Mouse (Mus musculus) right cerebral cortex, adult 18-20 months (tissue): Measurements from ENCODE around the gene Bola2.
"Not testable (repeated sequence)": the region's sequence is repeated elsewhere in the genome, so short reads cannot be mapped to it uniquely, and the experiment has no call there.

Experiments
- DNase-seq: peaks from one replicate; pipeline ENCODE4 v3.0.0; 2022; ENCODE audit warnings: mixed read lengths

Bola2 gene

DNA sequence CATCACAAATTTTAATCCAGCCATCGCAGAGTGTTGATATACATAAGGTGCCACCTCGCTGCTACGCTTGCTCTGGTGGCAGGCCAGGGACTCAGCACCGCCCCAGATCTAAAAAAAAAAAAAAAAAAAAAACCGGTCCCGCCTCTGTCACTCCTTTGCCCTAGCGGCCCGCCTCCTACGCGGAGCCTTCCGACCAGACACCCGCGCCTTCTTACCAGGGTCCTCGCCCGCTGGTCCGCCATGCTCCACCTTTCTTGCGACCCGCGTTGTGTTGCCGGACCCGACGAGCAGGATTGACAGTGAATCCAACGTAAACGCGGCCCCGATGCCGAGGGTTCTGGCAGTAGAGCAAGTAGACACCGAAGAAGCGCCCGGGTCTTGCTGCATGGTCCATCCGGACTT, at the start of gene Bola2:
Gene Bola2, plus strand, starts transcription at position 192 of the 402 bp plus-strand sequence.
- peak; percentile 65 for DNase-seq

DNA sequence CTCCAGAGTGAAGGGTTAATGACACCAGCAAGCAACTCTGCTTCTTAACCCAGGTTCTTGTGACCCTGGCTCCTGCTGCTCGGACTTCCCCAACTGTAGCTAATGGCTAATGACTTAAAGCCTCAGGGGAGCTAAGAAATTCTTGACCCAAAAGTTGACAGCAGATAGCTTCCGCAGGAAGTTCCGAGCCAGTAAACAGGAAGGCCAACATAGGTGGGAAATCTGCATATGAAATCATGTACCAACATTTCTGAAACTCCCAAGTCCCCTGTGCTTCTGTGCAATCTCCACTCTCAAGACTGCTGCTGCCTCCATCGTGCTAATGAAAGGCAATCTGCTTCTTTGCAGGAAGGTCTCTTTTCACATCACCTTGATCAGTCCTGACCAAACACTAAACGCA, 49.5 kb upstream of the Bola2 start:
- no peak for DNase-seq

DNA sequence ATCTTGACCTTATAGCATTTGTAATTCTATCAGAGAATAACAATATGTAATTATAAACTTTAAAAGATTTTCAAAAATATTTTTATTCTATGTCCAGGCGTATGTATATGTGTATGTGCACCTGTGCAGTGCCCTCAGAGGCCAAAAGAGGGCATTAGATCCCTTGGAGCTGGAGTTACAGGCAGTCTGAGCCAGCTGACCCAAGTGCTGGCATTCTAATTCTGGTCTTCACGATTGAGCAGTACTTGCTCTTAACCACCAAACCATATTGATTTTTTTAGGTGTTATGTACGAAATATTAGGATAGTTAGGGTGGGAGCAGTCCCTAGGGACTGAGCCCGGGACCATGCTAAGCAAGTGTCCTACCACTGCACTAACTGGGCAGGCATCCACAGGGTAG, 46.7 kb upstream of the Bola2 start:
- no peak for DNase-seq

DNA sequence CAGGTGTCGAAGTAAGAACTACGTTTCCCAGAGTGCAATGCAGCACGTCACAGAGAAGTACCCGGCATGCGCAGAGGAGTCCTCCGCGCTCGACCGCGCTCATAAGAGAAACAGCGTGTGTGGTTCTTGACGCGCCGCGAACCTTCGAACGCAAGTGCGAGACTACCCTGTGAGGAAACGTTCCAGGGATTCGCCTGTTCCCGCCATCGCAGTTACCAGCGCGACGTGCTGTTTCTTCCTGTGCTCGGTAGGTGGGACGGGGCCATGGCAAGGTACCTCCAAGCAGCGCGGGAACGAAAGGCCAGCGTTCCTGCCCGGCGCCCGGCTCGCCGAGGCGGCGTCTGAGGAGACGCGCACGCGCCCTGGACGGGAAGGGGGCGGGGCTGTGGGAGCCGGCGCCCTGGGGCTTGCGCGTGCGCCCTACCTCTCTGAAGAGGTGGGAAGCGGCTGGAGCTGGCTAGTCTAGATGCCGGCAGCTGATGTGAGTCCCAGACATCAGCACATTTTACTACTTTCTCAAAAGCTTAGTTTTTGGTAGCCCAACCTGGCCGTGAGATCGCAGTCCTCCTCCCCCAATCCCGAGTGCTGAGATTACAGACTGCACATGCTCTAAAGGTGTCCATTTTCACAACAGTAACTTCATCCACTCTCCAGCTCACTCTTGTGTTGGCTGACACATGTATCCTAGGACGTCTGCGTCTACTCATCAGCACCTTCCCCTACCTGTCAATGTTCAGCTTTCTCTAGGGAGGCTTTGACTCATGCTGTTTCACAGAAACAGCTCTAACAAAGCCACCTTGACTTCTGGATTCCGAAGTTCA, 45.8 kb upstream of the Bola2 start, which contains the start of gene Sgf29:
Gene Sgf29, plus strand, starts transcription at position 79 of the 821 bp plus-strand sequence.
- DNase-seq, result peak; percentile 94

DNA sequence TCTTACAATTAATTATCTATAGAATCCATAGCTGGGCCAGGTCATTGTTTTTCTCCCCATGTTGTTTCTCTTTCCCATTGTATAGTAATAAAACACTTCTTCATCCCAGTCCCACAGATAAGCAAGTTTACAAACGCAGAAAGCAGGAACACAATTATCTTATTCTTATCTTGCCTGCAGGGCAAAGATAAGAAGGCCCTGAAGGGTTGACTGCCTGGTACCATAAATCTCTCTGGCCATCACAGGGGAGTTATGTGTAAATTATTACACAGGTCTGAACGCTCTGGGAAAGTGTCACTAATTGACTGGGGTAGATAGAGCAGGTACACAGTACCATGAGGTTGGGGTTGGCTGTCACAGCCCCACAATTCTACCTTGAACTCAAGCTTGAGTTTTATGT, 44.3 kb upstream of the Bola2 start:
- no peak for DNase-seq

DNA sequence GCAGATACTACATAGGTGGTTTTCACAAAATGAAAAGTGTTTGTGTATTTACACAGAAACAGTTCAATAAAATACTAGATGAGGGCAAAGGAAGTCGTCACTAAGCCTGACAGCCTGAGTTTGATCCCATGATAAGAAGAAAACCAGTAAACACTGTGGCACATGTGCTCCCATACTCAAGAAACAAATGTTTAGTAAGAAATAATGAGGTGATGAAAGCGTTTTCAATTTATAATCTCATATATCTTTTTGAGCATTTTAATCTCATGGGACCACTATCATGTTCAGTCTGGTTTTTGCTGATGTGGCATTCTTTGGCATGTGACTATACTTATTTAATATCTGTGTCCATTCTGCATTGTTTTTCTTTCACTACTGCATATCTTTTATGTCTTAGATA, 41.2 kb upstream of the Bola2 start:
- no peak for DNase-seq

DNA sequence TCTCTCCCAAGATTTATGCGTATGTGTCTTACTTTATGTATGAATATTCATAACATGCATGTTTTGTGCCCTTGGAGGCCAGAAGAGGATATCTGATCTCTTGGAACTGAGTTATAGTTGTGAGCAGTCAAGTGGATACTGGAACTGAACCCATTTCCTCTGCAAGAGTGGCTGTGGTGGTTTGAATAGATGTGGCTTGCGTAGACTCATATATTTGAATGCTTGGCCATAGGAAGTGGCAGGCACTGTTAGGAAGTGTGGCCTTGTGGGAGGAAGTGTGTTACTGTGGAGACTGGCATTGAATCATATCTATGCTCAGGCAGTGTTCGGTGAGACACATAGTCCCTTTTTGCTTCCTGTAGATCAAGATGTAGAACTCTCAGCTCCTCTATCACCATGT, 39.5 kb upstream of the Bola2 start:
- DNase-seq, result no peak

DNA sequence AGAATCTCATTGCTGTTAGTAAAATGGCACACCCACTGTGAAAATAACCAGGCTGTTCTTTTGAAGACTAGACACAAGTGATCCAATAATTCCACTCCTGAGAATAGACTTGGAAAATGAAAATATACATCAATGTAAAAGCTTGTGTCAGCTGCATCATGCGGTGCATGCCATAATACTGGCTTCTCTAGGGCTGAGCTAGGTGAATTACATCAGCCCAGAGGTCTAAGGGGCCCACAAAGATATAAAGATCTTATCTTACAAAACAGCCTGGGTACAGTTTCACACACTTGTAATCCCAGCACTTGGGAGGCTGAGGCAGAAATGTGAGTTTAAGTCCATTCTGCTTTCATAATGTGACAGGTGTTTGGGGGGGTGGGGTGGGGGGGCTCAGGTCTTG, 37.7 kb upstream of the Bola2 start:
- DNase-seq, result no peak

DNA sequence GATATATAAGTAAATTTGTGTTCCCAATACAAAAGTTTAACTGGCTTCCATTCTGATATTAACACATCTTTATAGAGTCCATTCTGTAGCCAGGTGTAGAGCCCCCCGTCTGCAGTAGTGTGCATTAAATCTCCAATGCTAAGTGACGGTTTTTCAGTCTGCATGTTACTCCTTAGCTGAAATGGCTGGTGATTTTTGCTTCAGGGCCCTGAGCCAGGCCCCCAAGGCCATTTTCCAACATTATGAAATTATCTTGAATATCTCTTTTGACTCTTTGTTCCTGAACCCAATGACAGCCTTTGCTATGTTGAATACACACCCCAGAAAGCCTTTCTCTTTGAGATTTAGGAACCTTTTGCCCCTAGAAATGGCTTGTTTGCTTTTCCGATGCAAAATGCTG, 35.4 kb upstream of the Bola2 start:
- DNase-seq, result no peak

DNA sequence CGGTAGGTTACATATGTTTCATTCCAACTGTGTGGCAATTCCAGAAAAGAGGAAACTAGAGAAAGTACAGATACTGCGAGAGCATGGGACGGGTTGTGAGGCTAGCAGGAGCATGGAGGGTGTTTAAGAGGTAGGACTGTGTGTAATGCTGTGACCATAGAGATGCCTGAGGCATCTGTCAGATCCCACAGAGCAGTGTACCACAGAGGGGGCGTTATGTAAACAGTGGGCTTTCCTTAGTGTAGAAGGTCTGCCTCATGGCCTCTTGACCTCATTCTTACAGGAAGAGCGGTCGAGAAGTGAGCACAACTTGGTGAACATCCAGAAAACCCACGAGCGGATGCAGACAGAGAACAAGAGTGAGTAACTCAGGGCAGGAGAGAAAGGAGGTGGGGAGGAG, 31.6 kb upstream of the Bola2 start:
- no peak for DNase-seq

DNA sequence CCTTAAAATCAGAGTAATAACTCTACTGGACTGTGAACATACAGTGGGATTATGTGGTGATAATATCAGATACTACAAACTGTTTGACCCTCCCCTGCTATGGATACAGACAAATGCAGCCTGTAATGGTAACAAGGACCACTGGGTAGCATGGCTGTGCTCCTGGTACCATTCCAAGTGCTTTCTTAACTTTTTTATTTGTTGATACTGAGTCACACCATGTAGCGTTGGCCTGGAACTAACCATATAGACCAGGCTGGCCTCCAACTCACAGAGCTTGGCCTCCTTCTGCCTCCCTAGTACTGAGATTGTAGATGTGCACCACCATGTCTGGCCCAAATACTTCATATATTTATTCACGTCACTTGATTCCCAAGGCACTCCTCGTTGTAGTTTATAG, 29.9 kb upstream of the Bola2 start:
- DNase-seq, result no peak

DNA sequence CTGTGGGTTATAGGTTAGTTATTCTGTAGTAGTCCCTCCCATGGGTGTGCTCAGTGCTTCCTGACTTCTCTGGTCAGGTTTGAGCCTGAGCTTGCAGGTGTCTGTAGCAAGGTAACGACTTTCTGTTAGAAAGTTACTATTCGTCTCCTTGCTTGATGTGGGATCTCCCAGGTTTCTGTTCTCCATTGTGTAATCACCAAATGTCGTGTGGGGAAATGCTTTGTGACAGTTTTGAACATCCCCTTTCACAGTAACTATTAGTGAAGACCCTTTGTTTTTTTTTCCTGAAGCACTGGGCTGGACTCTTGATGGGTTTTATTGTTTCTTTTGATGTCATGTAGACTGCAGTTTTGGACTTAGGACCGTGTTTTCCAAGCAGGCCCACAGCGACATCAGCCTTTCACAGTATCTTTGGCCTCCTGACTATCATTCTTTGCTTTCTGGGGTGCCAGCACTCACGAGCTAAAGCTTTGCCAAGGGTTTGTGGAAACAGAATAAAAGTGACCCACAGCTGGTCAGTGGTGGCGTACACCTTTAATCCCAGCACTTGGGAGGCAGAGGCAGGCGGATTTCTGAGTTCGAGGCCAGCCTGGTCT, 27.6 kb upstream of the Bola2 start:
- DNase-seq, result no peak

DNA sequence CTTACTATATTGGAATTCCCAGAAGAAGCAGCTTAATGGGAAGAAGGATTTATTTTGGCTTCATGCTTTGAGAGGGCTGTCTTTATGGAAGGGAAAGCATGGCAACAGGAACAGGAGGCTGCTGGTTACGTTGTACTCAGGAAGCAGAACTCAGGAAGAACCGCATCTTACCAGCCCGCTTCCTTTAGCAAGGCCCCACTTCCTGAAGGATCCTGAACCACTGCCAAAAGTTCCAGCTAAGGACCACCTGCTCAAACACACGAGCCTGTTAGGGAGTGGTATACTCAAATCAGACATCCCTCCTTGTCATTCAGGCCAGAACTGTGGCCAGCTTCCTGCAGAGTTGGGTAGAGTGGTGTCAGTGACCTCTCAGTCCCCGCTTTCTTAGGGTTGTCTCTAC, 26.7 kb upstream of the Bola2 start:
- DNase-seq, result no peak

DNA sequence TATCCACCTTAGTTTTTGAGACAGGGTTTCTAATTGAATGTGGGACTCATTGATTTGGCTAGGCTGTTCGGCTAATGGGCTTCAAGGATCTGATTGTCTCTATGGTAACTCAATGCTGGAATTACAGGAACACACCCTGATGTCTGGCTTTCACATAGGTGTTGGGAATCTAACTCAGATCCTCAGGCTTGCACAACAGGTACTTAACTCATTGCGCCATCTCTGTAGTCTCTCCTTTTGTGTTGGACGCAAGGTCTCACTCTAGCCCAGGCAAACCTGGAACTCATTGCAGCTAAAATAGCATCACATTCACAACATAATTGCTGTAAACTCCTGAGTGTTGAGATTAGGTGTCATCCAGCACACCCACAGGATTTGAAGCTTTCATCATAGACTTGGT, 25.0 kb upstream of the Bola2 start:
- DNase-seq, result no peak

DNA sequence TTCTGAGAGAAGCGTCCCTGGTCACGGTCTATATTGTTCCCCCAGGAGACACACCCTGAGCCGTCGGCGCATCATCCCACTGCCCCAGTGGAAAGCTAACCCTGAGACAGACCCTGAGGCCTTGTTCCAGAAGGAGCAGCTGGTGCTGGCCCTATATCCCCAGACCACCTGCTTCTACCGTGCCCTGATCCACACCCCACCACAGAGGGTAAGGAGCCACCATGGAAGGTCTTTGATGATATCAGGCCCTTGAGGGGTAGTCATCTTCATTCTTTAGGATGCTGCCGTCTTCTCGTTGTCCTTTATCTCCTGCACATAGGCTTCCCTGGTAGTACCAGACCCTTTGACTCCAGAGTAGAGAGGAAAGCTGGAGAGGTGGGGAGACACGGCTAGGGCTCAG, 23.1 kb upstream of the Bola2 start:
- no peak for DNase-seq

DNA sequence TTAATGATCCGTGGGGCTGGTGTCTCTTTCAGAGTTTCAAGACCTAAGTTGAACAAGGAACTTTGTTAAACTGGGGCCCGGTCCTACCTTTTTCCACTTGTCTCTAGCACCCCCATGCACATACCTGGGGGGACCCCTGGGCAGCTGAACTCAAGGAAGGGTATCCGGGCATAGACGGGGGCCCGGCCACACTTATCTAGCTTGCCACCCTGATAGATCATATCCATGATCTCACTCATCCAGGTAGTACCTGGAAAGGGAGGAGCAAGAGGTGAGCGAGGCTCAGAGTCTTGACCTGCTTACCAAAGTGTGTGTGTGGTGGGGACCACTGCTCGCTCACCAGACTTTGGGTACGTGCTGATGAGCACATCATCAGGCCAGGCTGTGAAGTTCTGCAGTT, 20.1 kb upstream of the Bola2 start:
- no peak for DNase-seq

DNA sequence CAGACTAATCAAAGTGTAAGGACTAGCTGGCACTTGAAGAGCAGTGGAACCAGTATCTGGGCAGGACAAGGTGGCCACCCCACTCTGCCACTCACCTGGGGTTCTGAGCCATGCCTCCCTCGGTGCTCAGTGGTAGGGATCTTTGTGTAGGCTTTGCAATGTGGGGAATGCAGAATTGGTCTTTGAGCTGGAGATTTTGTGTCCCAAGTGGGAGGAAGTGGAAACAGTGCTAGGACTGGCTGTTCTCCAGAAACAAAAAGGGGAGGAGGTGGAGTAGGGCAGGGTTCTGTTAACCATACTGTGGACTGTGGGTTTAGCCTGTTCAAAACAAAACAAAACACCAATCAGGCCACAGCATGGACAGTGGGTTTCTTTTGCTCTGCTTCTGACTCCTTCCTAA, 19.0 kb upstream of the Bola2 start, which contains the start of gene Sult1a1:
Gene Sult1a1, minus strand, starts transcription at position 226 of the 400 bp plus-strand sequence.
- peak; percentile 48 for DNase-seq

DNA sequence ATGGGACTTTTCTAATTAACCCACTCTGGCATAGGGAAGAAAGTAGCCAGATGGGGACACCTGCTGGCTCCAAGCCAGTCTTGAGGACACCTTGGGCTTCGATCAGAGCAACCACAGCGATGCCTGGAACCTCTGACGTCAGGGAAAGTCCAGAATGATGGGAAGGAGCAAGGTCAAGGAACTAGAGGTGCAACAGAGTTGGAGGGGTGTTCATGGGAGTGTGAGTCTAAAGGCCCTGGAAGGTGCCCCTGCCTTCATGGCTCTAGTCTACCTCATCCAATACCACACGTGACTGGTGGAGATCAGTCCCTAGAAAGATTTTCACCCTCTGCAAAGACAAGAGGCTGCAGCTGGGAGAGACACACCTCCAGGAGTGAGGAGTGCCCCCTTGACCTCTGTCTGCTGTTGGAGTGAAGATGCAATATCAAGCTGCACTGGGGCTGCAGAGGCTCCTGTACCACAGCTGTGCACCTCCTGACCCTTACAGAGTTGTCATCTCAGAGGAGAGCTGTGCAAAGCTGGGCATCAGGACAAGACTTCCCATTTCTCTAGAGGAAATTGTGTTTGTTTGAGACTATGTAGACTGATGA, 18.5 kb upstream of the Bola2 start:
- DNase-seq, result no peak

DNA sequence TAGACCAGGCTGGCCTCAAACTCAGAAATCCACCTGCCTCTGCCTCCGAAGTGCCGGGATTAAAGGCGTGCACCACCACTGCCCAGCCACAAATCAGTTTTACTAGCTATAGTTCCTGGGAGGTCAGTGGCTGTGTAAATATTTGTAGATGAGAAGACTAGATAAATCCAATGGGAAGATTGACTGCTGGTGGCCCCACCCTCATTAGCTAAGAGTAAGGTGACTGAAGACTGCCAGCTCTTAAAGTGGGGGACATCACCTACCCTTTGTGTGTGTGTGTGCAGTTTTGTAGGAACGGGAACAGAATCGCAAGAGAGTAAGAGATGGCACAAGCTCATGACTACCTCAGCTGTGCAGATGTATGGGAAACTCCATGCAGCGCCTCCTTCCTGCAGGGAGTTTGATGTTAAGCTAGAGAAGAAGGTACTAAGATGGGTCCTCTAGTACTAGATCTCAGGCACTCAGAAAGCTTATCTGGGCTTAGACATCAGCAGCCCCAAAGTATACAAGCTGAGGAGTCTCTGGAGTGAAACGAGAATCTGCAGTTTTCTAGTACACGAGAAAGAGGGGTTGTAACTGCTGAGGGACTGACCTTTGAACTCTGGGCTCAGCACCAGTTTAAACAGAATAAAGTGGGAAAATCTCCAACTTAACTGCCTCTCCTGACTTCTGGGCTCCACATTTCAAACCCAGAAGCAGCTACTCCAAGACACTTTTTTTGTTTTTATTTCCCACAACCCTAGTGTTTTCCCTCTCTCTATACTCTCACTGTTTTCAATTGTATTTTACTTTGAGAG, 16.5 kb upstream of the Bola2 start:
- DNase-seq, result no peak

DNA sequence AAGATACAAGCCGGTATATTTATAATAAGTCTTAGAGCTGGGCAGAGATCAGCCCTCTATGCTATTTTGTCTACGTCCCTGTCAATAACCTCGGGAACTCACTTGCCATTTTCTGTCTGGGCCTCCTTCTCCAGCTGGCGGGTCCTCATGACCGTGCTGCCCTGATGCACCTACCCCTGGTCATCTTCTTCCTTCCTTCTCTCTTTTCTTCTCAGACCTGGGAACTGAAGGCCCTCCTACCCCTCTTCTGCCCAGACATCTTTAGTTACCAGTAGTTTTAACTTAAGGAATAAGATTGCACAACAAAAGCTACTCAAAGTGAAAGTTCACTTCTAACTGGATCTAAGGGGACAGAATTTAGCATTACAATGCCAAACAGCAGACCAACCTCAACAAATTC, 15.5 kb upstream of the Bola2 start:
- no peak for DNase-seq

DNA sequence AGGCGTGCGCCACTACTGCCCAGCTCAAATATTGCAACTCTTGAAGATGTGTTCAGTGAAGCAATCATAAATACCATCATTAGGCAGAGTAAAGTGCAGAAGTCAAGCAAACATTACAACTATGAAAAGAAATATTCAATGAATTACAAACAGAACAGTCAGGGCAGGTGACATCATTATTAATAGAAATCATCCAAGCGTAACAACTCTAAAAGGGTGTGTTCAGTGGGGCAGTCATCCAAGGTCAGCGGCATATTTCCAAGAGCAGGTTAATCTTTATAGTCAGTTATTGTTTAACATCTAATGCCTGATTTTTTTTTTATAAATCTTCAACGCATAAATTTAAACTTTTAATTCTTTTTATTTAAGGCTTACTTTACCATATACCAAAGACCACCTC, 14.0 kb upstream of the Bola2 start:
- no peak for DNase-seq

DNA sequence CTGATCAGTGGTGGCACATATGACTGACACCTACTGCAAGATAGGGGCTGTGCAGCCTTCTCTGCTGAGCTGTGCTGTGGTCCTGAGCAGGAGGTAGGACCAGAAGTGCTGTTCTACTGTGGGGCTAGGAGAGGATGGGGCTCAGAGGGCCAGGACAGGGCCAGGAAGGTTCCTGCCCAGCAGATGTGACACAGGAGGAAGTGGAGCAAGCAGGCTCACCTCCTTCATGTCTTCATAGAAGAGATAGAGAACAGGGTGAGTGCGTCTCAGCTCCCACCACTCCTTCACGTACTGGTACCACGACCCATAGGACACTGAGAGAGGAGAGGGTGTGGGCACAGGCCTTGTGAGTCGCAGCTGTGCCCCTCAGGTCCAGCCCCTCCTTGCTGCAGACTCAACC, 7.0 kb upstream of the Bola2 start:
- DNase-seq, result not testable (repeated sequence)

DNA sequence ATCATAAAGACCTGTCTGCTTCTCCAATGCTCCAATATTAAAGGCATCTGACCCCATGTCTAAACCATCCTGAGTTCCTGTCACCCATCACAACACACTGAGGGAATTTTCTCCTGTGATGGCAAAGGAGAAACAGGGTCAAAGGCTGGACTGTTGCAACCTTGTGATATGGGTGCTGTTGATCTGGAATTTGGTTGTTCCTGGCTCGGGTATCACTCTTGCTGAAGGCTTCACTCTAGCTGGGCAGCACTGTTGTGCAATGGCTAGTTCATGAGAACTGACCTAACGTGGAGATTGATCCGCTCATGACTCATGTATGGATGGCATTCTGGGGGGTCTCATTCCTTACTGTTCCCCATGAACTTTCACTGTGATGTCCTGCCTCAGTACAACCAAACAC, 6.2 kb upstream of the Bola2 start:
- no peak for DNase-seq
